Mouse (Mus musculus): ENCODE measurements at regions not wholly inside any gene's neighbourhood (a gene's known extent, or its start where the extent isn't known, plus 50 kb on each side); places are given as distances from the start of the nearest gene placed in this dataset.

DNA sequence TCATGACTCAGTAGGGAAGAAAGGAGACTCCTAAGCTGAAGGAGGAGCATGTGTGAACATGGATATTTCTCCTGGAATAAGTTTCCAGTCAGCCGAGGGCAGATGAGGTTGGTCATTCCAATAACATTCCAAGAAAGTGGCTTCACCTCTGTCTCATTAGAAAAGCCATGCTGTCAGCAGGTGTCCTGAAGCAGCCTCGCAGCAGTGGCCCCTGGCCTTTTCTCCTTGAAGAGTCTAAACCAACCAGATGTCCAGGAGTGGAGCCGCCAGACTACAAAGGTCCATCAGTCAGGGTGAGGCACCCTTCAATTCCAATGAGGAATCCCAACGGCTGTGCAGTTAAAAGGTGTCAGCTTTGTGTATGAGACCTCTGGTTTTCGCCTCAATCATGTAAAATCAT, 197.2 kb upstream of the Klf3 start:
- no peak for TF ChIP-seq CTCF (IDR thresholded peaks at IDR 0.05; ENCODE audit: control insufficient read depth, insufficient read depth, insufficient read length)
- TF ChIP-seq USF1 (IDR thresholded peaks at IDR 0.05; ENCODE audit: low read depth): no peak
- no peak for TF ChIP-seq FOSL1 (IDR thresholded peaks at IDR 0.05; ENCODE audit: insufficient read depth, low read length, poor library complexity, severe bottlenecking)
- TF ChIP-seq MYOG (IDR thresholded peaks at IDR 0.05; ENCODE audit: control insufficient read depth, extremely low read depth, insufficient read length): no peak
- no peak for TF ChIP-seq CEBPB (IDR thresholded peaks at IDR 0.05; ENCODE audit: low read depth)
